Mouse (Mus musculus) heart, adult 10 weeks (tissue): ENCODE data around the gene Gbp8. TPM values are rescaled to one million over a fixed set of nuclear protein-coding genes. Genes with fewer than 3 reads are reported as not detected.

ENCODE experiments used
- polyA plus RNA-seq: library from polyadenylated mRNA; stranded (reverse); fragments of 350-450 nt; fragmentation: Illumina TruSeq; extraction: RNeasy Lipid Tissue Mini Kit (QIAGEN cat#74804); gene quantifications from one replicate; pipeline ENCODE4 v1.2.3, GENCODE M21; 2014; ENCODE audit warnings: low read depth, low replicate concordance

Gbp8 gene
- 0.81 TPM for polyA plus RNA-seq

GRCm38 (mm10) chr5:105139409-105140088 is at the start of gene Gbp8, which contains the start of the genes Gbp9 and Gbp4:
Gene Gbp8 (minus strand): TSS chr5:105139540.
Gene Gbp9 (minus strand): TSS chr5:105139539.
Gene Gbp4 (minus strand): TSS chr5:105139586.

GRCm38 (mm10) chr5:104982535-104982934 is 156.8 kb downstream of the Gbp8 start, which contains the start of gene Abcg3:
Gene Abcg3 (minus strand): TSS chr5:104982718.

Other genes with a start within 250 kb of the Gbp8 start
- 0.26 TPM for gene Abcg3, start 156.8 kb downstream of the Gbp8 start, polyA plus RNA-seq
- 13.1 TPM for gene Gbp9, start within 50 bp of the Gbp8 start, polyA plus RNA-seq
- 10.7 TPM for gene Gbp4, start within 50 bp of the Gbp8 start, polyA plus RNA-seq
- 1.7 TPM for gene Gbp10, start 100.0 kb upstream of the Gbp8 start, polyA plus RNA-seq
- gene Gm43302, start 154.2 kb upstream of the Gbp8 start, polyA plus RNA-seq: 0.94 TPM
- gene Gbp6, start 154.2 kb upstream of the Gbp8 start, polyA plus RNA-seq: 37.8 TPM